Mouse (Mus musculus): ENCODE measurements at regions not wholly inside any gene's neighbourhood (a gene's known extent, or its start where the extent isn't known, plus 50 kb on each side); places are given as distances from the start of the nearest gene placed in this dataset.

DNA sequence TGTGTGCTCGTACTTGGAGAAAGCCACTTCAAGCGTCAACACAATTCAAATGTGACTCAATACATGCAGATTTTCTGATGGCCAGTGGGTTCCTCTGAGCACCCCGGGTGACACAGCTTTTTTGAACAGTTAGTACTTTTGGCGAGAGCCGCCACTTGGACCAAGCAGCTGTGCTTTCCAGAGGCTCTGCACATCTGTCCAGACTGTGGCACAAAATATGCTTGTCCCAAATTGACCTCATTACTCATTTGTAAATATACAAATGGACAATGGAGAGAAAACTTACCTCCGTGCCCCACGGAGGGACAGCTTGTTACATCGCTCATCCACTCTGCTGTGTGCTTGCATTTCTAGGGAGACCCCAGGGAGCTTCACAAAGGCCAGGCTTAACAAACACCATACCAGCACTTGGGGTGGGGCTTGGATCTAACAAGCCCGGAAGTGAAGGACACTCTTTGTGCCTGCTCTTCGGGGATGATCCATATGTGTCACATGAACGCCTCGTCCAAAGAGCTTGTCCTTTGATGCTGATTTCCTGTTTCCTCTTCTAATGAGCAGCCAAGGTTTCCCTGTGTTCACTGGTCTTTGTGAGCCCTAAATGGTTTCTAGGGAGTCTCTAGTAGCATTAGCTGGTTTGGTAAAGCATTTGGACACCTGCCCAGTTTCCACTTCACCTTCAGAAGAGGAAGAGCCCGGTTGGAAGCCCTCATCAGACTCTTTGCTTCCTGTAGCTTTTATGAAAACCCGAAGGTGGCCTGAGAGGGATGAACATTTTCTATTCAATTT lies 91.6 kb upstream of the Rora start:
- TF ChIP-seq CTCF (IDR thresholded peaks at IDR 0.05) (no peak), EP300 (IDR thresholded peaks at IDR 0.05; ENCODE audit: insufficient read depth, low read depth, low read length) (0 out of 2 replicates have a peak, but pooled peaks have one; percentile 55), POLR2A (IDR thresholded peaks at IDR 0.05; ENCODE audit: insufficient read depth, low read depth, low read length) (no peak)
